12 mouse cellular contexts compared by ENCODE assay signal in the genomic region with DNA sequence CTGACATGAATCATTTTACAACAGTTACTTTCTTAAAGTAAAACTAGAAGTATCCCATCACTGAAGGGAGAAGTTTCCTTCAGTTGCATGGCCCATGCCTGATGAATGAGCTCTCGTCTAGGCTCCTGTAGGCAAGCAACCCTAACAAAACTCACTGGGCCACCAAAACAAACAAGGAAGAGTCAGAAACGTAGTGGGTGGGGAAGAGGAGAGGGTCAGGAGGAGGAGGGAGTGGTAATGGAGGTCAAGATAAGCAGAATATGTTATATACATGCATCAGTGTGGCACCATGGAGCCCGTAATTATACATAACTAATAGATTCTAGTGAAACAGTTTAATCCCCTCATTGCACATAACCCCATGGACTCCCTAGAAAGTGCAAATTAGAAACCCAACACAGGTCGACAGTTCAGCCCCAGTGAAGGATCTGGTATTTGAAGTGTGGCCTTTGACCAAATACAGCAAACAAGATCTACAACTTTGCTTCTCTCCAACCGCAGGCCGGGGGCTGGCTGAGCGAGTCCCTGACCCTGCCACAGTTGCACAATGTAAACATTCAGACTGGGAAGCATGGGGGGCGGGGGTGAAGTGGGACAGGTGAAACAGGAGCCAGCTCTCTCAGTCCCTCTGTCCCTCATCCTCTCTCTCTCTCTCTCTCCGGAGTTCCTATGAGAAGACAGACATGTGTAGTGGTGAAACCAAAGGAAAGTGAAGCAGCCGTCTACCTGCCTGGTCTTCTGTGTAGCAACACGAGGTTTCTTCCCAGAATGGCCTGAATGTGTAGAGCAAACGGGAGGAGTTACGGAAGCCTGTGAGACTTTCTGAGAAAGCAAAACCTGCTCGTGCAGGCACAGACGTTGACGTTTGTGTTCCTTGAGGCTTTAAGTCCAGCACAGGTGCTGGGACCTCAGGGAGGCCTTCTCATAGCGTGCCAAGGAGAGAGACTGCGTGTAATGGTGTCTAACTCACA.
DNase-seq lines count a peak whose midpoint lies in the region; ATAC-seq lines count a peak whose summit lies in the region.
"Had no signal": no experiment of that assay in that cellular context is flagged by ENCODE, and none has a peak within 500 bp of the region (broad histone marks: within the 10 kb centered on the region; RNA-seq: fewer than 3 reads in every experiment).

No protein-coding gene starts in this region.

- WGBS in kidney, embryonic 16.5 days, result 38% methylated on average over 18 of the region's 18 CpGs
- 44% methylated on average over 18 of the region's 18 CpGs for WGBS in intestine, embryonic 15.5 days
- WGBS in liver, embryonic 15.5 days (ENCODE audit: insufficient replicate concordance), result 47% methylated on average over 18 of the region's 18 CpGs
- 91% methylated on average over 18 of the region's 18 CpGs for WGBS in macrophage (ENCODE audit: missing documents)

- no peak for DNase-seq in kidney, postnatal 14 days
- DNase-seq in spleen, postnatal 14 days (ENCODE audit: low spot score in 2 of 2), result no peak
- DNase-seq in left cerebral cortex, adult 8-10 months (ENCODE audit: low spot score in 2 of 2), result no peak
- DNase-seq in left cerebral cortex, adult 18-20 months (ENCODE audit: low spot score in 2 of 2), result no peak
- DNase-seq: adrenal gland, postnatal 25 days; cerebellum, postnatal 10 days; thymus, postnatal 25 days had no signal

- 0 out of 2 replicates have a peak, but pooled peaks cover 19% of the 10 kb centered on the region for H3K4me1 ChIP-seq in kidney, embryonic 16.5 days (ENCODE audit: insufficient read depth, low read length)
- peaks cover 18% of the 10 kb centered on the region for H3K4me1 ChIP-seq in intestine, embryonic 15.5 days (replicated peaks)
- peaks cover 26% of the 10 kb centered on the region; the same call in 1 of the 2 replicates for H3K4me1 ChIP-seq in liver, embryonic 15.5 days (replicated peaks)
- H3K4me1 ChIP-seq: neural tube, embryonic 12.5 days had no signal

- H3K79me2 ChIP-seq in macrophage (ENCODE audit: inconsistent target), result no peaks in the 10 kb centered on the region

- H3K4me3 ChIP-seq in kidney, embryonic 16.5 days (ENCODE audit: low read length), result no peak overlapping the region
- no peak overlapping the region for H3K4me3 ChIP-seq in intestine, embryonic 15.5 days (replicated peaks)
- H3K4me3 ChIP-seq in liver, embryonic 15.5 days (replicated peaks), result no peak overlapping the region
- no peak overlapping the region for H3K4me3 ChIP-seq in macrophage (ENCODE audit: inconsistent target)
- H3K4me3 ChIP-seq: neural tube, embryonic 12.5 days had no signal

- no peaks in the 10 kb centered on the region for H3K27me3 ChIP-seq in kidney, embryonic 16.5 days (ENCODE audit: insufficient read depth, low read length)
- H3K27me3 ChIP-seq in intestine, embryonic 15.5 days (replicated peaks), result no peaks in the 10 kb centered on the region
- H3K27me3 ChIP-seq in liver, embryonic 15.5 days, result no peaks in the 10 kb centered on the region
- H3K27me3 ChIP-seq: neural tube, embryonic 12.5 days had no signal

- no peak overlapping the region for H3K4me2 ChIP-seq in kidney, embryonic 16.5 days (replicated peaks; ENCODE audit: low read depth, low read length)
- peak overlapping the region; percentile 17 for H3K4me2 ChIP-seq in intestine, embryonic 15.5 days (replicated peaks)
- no peak overlapping the region for H3K4me2 ChIP-seq in liver, embryonic 15.5 days
- H3K4me2 ChIP-seq: neural tube, embryonic 12.5 days had no signal

- peak overlapping the region; percentile 22; the same call in 1 of the 2 replicates for H3K27ac ChIP-seq in kidney, embryonic 16.5 days (ENCODE audit: low read length)
- peak overlapping the region; percentile 82 for H3K27ac ChIP-seq in intestine, embryonic 15.5 days
- peak overlapping the region; percentile 58 for H3K27ac ChIP-seq in liver, embryonic 15.5 days (replicated peaks)
- peak overlapping the region; percentile 91 for H3K27ac ChIP-seq in macrophage
- H3K27ac ChIP-seq: neural tube, embryonic 12.5 days had no signal

- no peaks in the 10 kb centered on the region for H3K36me3 ChIP-seq in kidney, embryonic 16.5 days (ENCODE audit: insufficient read depth, low read length)
- no peaks in the 10 kb centered on the region for H3K36me3 ChIP-seq in intestine, embryonic 15.5 days
- H3K36me3 ChIP-seq in liver, embryonic 15.5 days (replicated peaks), result no peaks in the 10 kb centered on the region
- H3K36me3 ChIP-seq in macrophage (ENCODE audit: inconsistent target), result no peaks in the 10 kb centered on the region
- H3K36me3 ChIP-seq: neural tube, embryonic 12.5 days had no signal

- no peak overlapping the region for H3K9ac ChIP-seq in kidney, embryonic 16.5 days (replicated peaks; ENCODE audit: low read length)
- no peak overlapping the region for H3K9ac ChIP-seq in intestine, embryonic 15.5 days
- no peak overlapping the region for H3K9ac ChIP-seq in liver, embryonic 15.5 days
- H3K9ac ChIP-seq: neural tube, embryonic 12.5 days had no signal

- peak; percentile 54; the same call in 1 of the 2 replicates for ATAC-seq in kidney, embryonic 16.5 days (ENCODE audit: low FRiP score, low TSS enrichment)
- ATAC-seq in intestine, embryonic 15.5 days, result peak; percentile 86
- ATAC-seq in liver, embryonic 15.5 days (ENCODE audit: insufficient read depth), result peak; percentile 78

- no peaks in the 10 kb centered on the region for H3K9me3 ChIP-seq in kidney, embryonic 16.5 days (ENCODE audit: low read length)
- H3K9me3 ChIP-seq in intestine, embryonic 15.5 days, result no peaks in the 10 kb centered on the region
- no peaks in the 10 kb centered on the region for H3K9me3 ChIP-seq in liver, embryonic 15.5 days (replicated peaks)
- H3K9me3 ChIP-seq: neural tube, embryonic 12.5 days had no signal

Comparison
In these comparisons a context has a peak if more than half of its experiments do, and no peak if none do; other contexts are left out.
1. H3K27ac ChIP-seq: peak in every context shown above with its lines; median percentile 91 in macrophage; 82 in intestine, embryonic 15.5 days; 58 in liver, embryonic 15.5 days; 22 in kidney, embryonic 16.5 days.